Mouse (Mus musculus) inflammation-experienced regulatory T-cells, adult 6 months (primary cell): ENCODE measurements around the gene Cog5. TPM values are rescaled to one million over a fixed set of nuclear protein-coding genes. Genes with fewer than 3 reads are reported as not detected.

Experiments
- ATAC-seq: one replicate; pipeline ENCODE4 v1.8.0; 2017
- polyA plus RNA-seq, 3 experiments: library from polyadenylated mRNA; unstranded; fragments of 100-300 nt; shearing (Covaris generic); gene quantifications; one replicate each; pipeline ENCODE4 v1.2.1; 2017

Cog5 gene
- polyA plus RNA-seq, 3 experiments from 2014 or later: 32.7 to 61.8 (median 41.8) TPM

GRCm38 (mm10) chr12:31985738-31986137, 331.1 kb downstream of the Cog5 start:
- no peak for ATAC-seq

- ATAC-seq: no peak
Observed at GRCm38 (mm10) chr12:31986463-31986862, 331.8 kb downstream of the Cog5 start.

Other genes starting within 250 kb of the Cog5 start
- 10 to 100 TPM; 28.9 to 31.9 (median 30.2) TPM for gene Cbll1, start 155.3 kb upstream of the Cog5 start, polyA plus RNA-seq
- gene Slc26a4, start 94.9 kb upstream of the Cog5 start, polyA plus RNA-seq: not detected
- 10 to 100 TPM; 79.3 to 85.8 (median 82.8) TPM for gene Bcap29, start 20.2 kb upstream of the Cog5 start, polyA plus RNA-seq
- 10 to 100 TPM in 2 of 3 experiments, 1 to 10 TPM in 1; 7.1 to 20.2 (median 17.2) TPM for gene Dus4l, start within 50 bp of the Cog5 start, polyA plus RNA-seq
- under 1 TPM; 0.51 to 0.72 (median 0.59) TPM for gene Gpr22, start 59.1 kb downstream of the Cog5 start, polyA plus RNA-seq